Mouse (Mus musculus): Measurements from ENCODE around the gene Il6ra. TPM values are rescaled to one million over a fixed set of nuclear protein-coding genes. Genes with fewer than 3 reads are reported as not detected.

Il6ra gene
- total and polyA plus RNA-seq, 2 experiments from 2014 or later = 1.1 to 2.0 TPM

GRCm38 (mm10) chr3:89889841-89890430 is 23.1 kb downstream of the Il6ra start:
- H3K9ac ChIP-seq (replicated peaks; ENCODE audit: low read depth, low read length) = no peak overlapping the region
- ATAC-seq (ENCODE audit: insufficient read depth, low read depth) (no peak), DNase-seq (ENCODE audit: low spot score) (no peak)
- TF ChIP-seq CTCF (IDR thresholded peaks at IDR 0.05; ENCODE audit: low read depth) (no peak), EP300 (IDR thresholded peaks at IDR 0.05; ENCODE audit: low read depth) (no peak)
- no peaks in the 10 kb centered on the region for H3K27me3 ChIP-seq (ENCODE audit: control insufficient read depth, insufficient read depth, low read length)
- 61% methylated on average over 8 of the region's 8 CpGs for WGBS
- no peak overlapping the region for H3K4me3 ChIP-seq (ENCODE audit: low read depth, low read length)
- no peaks in the 10 kb centered on the region for H3K36me3 ChIP-seq (replicated peaks; ENCODE audit: control insufficient read depth, insufficient read depth, low read length)
- no peaks in the 10 kb centered on the region for H3K4me1 ChIP-seq (ENCODE audit: control insufficient read depth, insufficient read depth)
- no peak overlapping the region for H3K4me2 ChIP-seq (ENCODE audit: low read depth, low read length)
- no peaks in the 10 kb centered on the region for H3K9me3 ChIP-seq (replicated peaks; ENCODE audit: control insufficient read depth, low read length)
- no peak overlapping the region for H3K27ac ChIP-seq (ENCODE audit: low read depth)

- H3K4me2 ChIP-seq (ENCODE audit: low read depth, low read length) = no peak overlapping the region
- no peaks in the 10 kb centered on the region for H3K4me1 ChIP-seq (ENCODE audit: control insufficient read depth, insufficient read depth)
- no peaks in the 10 kb centered on the region for H3K9me3 ChIP-seq (replicated peaks; ENCODE audit: control insufficient read depth, low read length)
- no peaks in the 10 kb centered on the region for H3K36me3 ChIP-seq (replicated peaks; ENCODE audit: control insufficient read depth, insufficient read depth, low read length)
- DNase-seq (ENCODE audit: low spot score) (no peak), ATAC-seq (ENCODE audit: insufficient read depth, low read depth) (no peak)
- no peaks in the 10 kb centered on the region for H3K27me3 ChIP-seq (ENCODE audit: control insufficient read depth, insufficient read depth, low read length)
- TF ChIP-seq CTCF (IDR thresholded peaks at IDR 0.05; ENCODE audit: low read depth) (no peak), EP300 (IDR thresholded peaks at IDR 0.05; ENCODE audit: low read depth) (no peak)
- H3K4me3 ChIP-seq (ENCODE audit: low read depth, low read length) = no peak overlapping the region
- no peak overlapping the region for H3K9ac ChIP-seq (replicated peaks; ENCODE audit: low read depth, low read length)
- WGBS = 77% methylated on average over 7 of the region's 7 CpGs
- no peak overlapping the region for H3K27ac ChIP-seq (ENCODE audit: low read depth)
Observed at GRCm38 (mm10) chr3:89887582-89888230, 25.3 kb downstream of the Il6ra start.

GRCm38 (mm10) chr3:89885766-89886165 is 27.2 kb downstream of the Il6ra start:
- no peak overlapping the region for H3K27ac ChIP-seq (ENCODE audit: low read depth)
- no peaks in the 10 kb centered on the region for H3K36me3 ChIP-seq (replicated peaks; ENCODE audit: control insufficient read depth, insufficient read depth, low read length)
- WGBS = 89% methylated on average over 11 of the region's 11 CpGs
- no peak overlapping the region for H3K9ac ChIP-seq (replicated peaks; ENCODE audit: low read depth, low read length)
- H3K4me2 ChIP-seq (ENCODE audit: low read depth, low read length) = no peak overlapping the region
- no peak for ATAC-seq (ENCODE audit: insufficient read depth, low read depth)
- H3K27me3 ChIP-seq (ENCODE audit: control insufficient read depth, insufficient read depth, low read length) = no peaks in the 10 kb centered on the region
- TF ChIP-seq CTCF (IDR thresholded peaks at IDR 0.05; ENCODE audit: low read depth) (no peak), EP300 (IDR thresholded peaks at IDR 0.05; ENCODE audit: low read depth) (no peak)
- no peak for DNase-seq (ENCODE audit: low spot score)
- H3K9me3 ChIP-seq (replicated peaks; ENCODE audit: control insufficient read depth, low read length) = no peaks in the 10 kb centered on the region
- H3K4me3 ChIP-seq (ENCODE audit: low read depth, low read length) = no peak overlapping the region
- H3K4me1 ChIP-seq (ENCODE audit: control insufficient read depth, insufficient read depth) = no peaks in the 10 kb centered on the region

GRCm38 (mm10) chr3:89883582-89884041 is 29.4 kb downstream of the Il6ra start:
- no peaks in the 10 kb centered on the region for H3K27me3 ChIP-seq (ENCODE audit: control insufficient read depth, insufficient read depth, low read length)
- no peak for TF ChIP-seq EP300 (IDR thresholded peaks at IDR 0.05; ENCODE audit: low read depth)
- no peak for TF ChIP-seq CTCF (IDR thresholded peaks at IDR 0.05; ENCODE audit: low read depth)
- no peak overlapping the region for H3K9ac ChIP-seq (replicated peaks; ENCODE audit: low read depth, low read length)
- H3K4me1 ChIP-seq (ENCODE audit: control insufficient read depth, insufficient read depth) = no peaks in the 10 kb centered on the region
- DNase-seq (ENCODE audit: low spot score) = no peak
- no peak overlapping the region; the same call in 1 of the 2 replicates for H3K27ac ChIP-seq (ENCODE audit: low read depth)
- H3K36me3 ChIP-seq (replicated peaks; ENCODE audit: control insufficient read depth, insufficient read depth, low read length) = no peaks in the 10 kb centered on the region
- H3K9me3 ChIP-seq (replicated peaks; ENCODE audit: control insufficient read depth, low read length) = no peaks in the 10 kb centered on the region
- no peak overlapping the region for H3K4me2 ChIP-seq (ENCODE audit: low read depth, low read length)
- H3K4me3 ChIP-seq (ENCODE audit: low read depth, low read length) = no peak overlapping the region
- WGBS = 53% methylated on average over 4 of the region's 4 CpGs
- peak; percentile 58 for ATAC-seq (ENCODE audit: insufficient read depth, low read depth)

- no peaks in the 10 kb centered on the region for H3K27me3 ChIP-seq (ENCODE audit: control insufficient read depth, insufficient read depth, low read length)
- H3K27ac ChIP-seq (ENCODE audit: low read depth) = no peak overlapping the region
- no peak overlapping the region for H3K4me2 ChIP-seq (ENCODE audit: low read depth, low read length)
- H3K4me1 ChIP-seq (ENCODE audit: control insufficient read depth, insufficient read depth) = no peaks in the 10 kb centered on the region
- H3K9me3 ChIP-seq (replicated peaks; ENCODE audit: control insufficient read depth, low read length) = no peaks in the 10 kb centered on the region
- no peak overlapping the region for H3K9ac ChIP-seq (replicated peaks; ENCODE audit: low read depth, low read length)
- no peak for DNase-seq (ENCODE audit: low spot score)
- TF ChIP-seq CTCF (IDR thresholded peaks at IDR 0.05; ENCODE audit: low read depth) (no peak), EP300 (IDR thresholded peaks at IDR 0.05; ENCODE audit: low read depth) (no peak)
- no peak for ATAC-seq (ENCODE audit: insufficient read depth, low read depth)
- 80% methylated on average over 8 of the region's 8 CpGs for WGBS
- H3K36me3 ChIP-seq (replicated peaks; ENCODE audit: control insufficient read depth, insufficient read depth, low read length) = no peaks in the 10 kb centered on the region
- no peak overlapping the region for H3K4me3 ChIP-seq (ENCODE audit: low read depth, low read length)
Observed at GRCm38 (mm10) chr3:89882556-89883181, 30.3 kb downstream of the Il6ra start.
